Mouse (Mus musculus) ES-E14 (cell line): Measurements from ENCODE around the gene Adora3.

Source experiments
- CHD2 ChIP-seq: IDR thresholded peaks from 2 replicates; pipeline ENCODE4 v1.6.1; 2014; ENCODE audit warnings: mild to moderate bottlenecking, low read depth, low read length, inconsistent platforms
- ZC3H11A ChIP-seq: IDR thresholded peaks from 2 replicates; pipeline ENCODE4 v1.6.1; 2012; ENCODE audit warnings: low read depth, mild to moderate bottlenecking, inconsistent platforms, low read length, borderline replicate concordance

GRCm38 (mm10) chr3:105836883-105837282 is 33.8 kb upstream of the Adora3 start:
- TF ChIP-seq CHD2 (no peak), ZC3H11A (no peak)
